Mouse (Mus musculus) liver, postnatal 0 days (tissue): Measurements from ENCODE around the gene Olfr547.

Source experiments
- CTCF ChIP-seq: sonication (generic); IDR thresholded peaks from 2 replicates; pipeline ENCODE4 v1.5.1; 2016; ENCODE audit warnings: antibody characterized with exemption, low read depth
- EP300 ChIP-seq: IDR thresholded peaks from 2 replicates; pipeline ENCODE4 v1.6.1; 2016; ENCODE audit warnings: antibody characterized with exemption, low read depth, mild to moderate bottlenecking

GRCm38 (mm10) chr7:102499473-102499872 is 35.1 kb upstream of the Olfr547 start, which contains the start of gene Olfr545:
- no peak for TF ChIP-seq CTCF
- no peak for TF ChIP-seq EP300
